Mouse (Mus musculus) embryonic facial prominence, embryonic 15.5 days (tissue): ENCODE measurements at regions not wholly inside any gene's neighbourhood (a gene's known extent, or its start where the extent isn't known, plus 50 kb on each side); places are given as distances from the start of the nearest gene placed in this dataset.

ENCODE experiments used
- ATAC-seq: fragments of 200-750 bp; cut with Nextera tagmentation; 2 replicates; pipeline ENCODE4 v1.8.0; 2017; ENCODE audit warnings: low read depth, moderate TSS enrichment; ENCODE audit not compliant: insufficient number of reproducible peaks, low FRiP score, low TSS enrichment
- H3K27ac ChIP-seq: fragments of 300-500 bp; sonication (generic); replicated peaks from 2 replicates; pipeline ENCODE4 v1.5.1; 2015; ENCODE audit warnings: mild to moderate bottlenecking, inconsistent platforms
- H3K27me3 ChIP-seq: fragments of 300-500 bp; sonication (generic); 2 replicates; pipeline ENCODE4 v1.6.1; 2015; ENCODE audit warnings: inconsistent platforms
- H3K36me3 ChIP-seq: fragments of 300-500 bp; sonication (generic); 2 replicates; pipeline ENCODE4 v1.6.1; 2015; ENCODE audit warnings: mild to moderate bottlenecking, inconsistent platforms
- H3K4me1 ChIP-seq: fragments of 300-500 bp; sonication (generic); 2 replicates; pipeline ENCODE4 v1.6.1; 2015; ENCODE audit warnings: inconsistent platforms
- H3K4me2 ChIP-seq: fragments of 300-500 bp; sonication (generic); replicated peaks from 2 replicates; pipeline ENCODE4 v1.6.1; 2015; ENCODE audit warnings: mild to moderate bottlenecking, inconsistent platforms
- H3K4me3 ChIP-seq: fragments of 300-500 bp; sonication (generic); replicated peaks from 2 replicates; pipeline ENCODE4 v1.5.1; 2015; ENCODE audit warnings: mild to moderate bottlenecking, inconsistent platforms
- H3K9ac ChIP-seq: fragments of 300-500 bp; sonication (generic); 2 replicates; pipeline ENCODE4 v1.6.1; 2015; ENCODE audit warnings: inconsistent platforms
- H3K9me3 ChIP-seq: fragments of 300-500 bp; sonication (generic); replicated peaks from 2 replicates; pipeline ENCODE4 v1.6.1; 2016; ENCODE audit warnings: inconsistent platforms
- WGBS: fragments of 180-500 bp; shearing (Covaris S2); methylation state at CpG from one replicate; pipeline ENCODE4 v1.1.7; 2015; 5-methylcytosine and 5-hydroxymethylcytosine counted together

GRCm38 (mm10) chr13:97580241-97580874, 180.1 kb downstream of the Gm10260 start:
- peaks cover 19% of the 10 kb centered on the region for H3K4me1 ChIP-seq
- H3K4me2 ChIP-seq, result no peak overlapping the region
- no peaks in the 10 kb centered on the region for H3K36me3 ChIP-seq
- no peak overlapping the region for H3K4me3 ChIP-seq
- no peak overlapping the region for H3K9ac ChIP-seq
- H3K9me3 ChIP-seq, result no peaks in the 10 kb centered on the region
- ATAC-seq, result no peak
- no peak overlapping the region for H3K27ac ChIP-seq
- 38% methylated on average over 3 of the region's 3 CpGs for WGBS
- H3K27me3 ChIP-seq, result no peaks in the 10 kb centered on the region

- no peak overlapping the region for H3K4me2 ChIP-seq
- peaks cover 19% of the 10 kb centered on the region for H3K4me1 ChIP-seq
- H3K27me3 ChIP-seq, result no peaks in the 10 kb centered on the region
- H3K9ac ChIP-seq, result no peak overlapping the region
- no peaks in the 10 kb centered on the region for H3K36me3 ChIP-seq
- no peak for ATAC-seq
- no peak overlapping the region for H3K27ac ChIP-seq
- H3K4me3 ChIP-seq, result no peak overlapping the region
- whole genome bisulfite sequencing, result 63% methylated on average over 5 of the region's 5 CpGs
- H3K9me3 ChIP-seq, result no peaks in the 10 kb centered on the region
These were observed 181.8 kb downstream of the Gm10260 start for GRCm38 (mm10) chr13:97578595-97578994.

GRCm38 (mm10) chr13:97577081-97577785, 183.2 kb downstream of the Gm10260 start:
- Histone ChIP-seq H3K27me3 (no peaks in the 10 kb centered on the region), H3K27ac (no peak overlapping the region; the same call in 1 of the 2 replicates), H3K4me2 (no peak overlapping the region), H3K36me3 (no peaks in the 10 kb centered on the region), H3K4me3 (no peak overlapping the region), H3K9me3 (no peaks in the 10 kb centered on the region), H3K9ac (no peak overlapping the region), H3K4me1 (peaks cover 19% of the 10 kb centered on the region)
- WGBS, result 32% methylated on average over 9 of the region's 9 CpGs
- ATAC-seq, result peak; percentile 79

- no peak for ATAC-seq
- no peaks in the 10 kb centered on the region for H3K36me3 ChIP-seq
- 68% methylated on average over 3 of the region's 3 CpGs for WGBS
- H3K27me3 ChIP-seq, result no peaks in the 10 kb centered on the region
- no peak overlapping the region for H3K4me3 ChIP-seq
- H3K27ac ChIP-seq, result no peak overlapping the region
- H3K4me1 ChIP-seq, result peaks cover 11% of the 10 kb centered on the region; the same call in 1 of the 2 replicates
- no peaks in the 10 kb centered on the region for H3K9me3 ChIP-seq
- no peak overlapping the region for H3K4me2 ChIP-seq
- no peak overlapping the region for H3K9ac ChIP-seq
These were observed 186.8 kb downstream of the Gm10260 start for GRCm38 (mm10) chr13:97573601-97574000.

- no peak overlapping the region for H3K27ac ChIP-seq
- WGBS, result 71% methylated on average over 3 of the region's 3 CpGs
- no peaks in the 10 kb centered on the region for H3K9me3 ChIP-seq
- no peak for ATAC-seq
- H3K27me3 ChIP-seq, result no peaks in the 10 kb centered on the region
- no peak overlapping the region for H3K4me3 ChIP-seq
- H3K36me3 ChIP-seq, result no peaks in the 10 kb centered on the region
- no peak overlapping the region for H3K4me2 ChIP-seq
- H3K4me1 ChIP-seq, result peaks cover 9% of the 10 kb centered on the region; the same call in 1 of the 2 replicates
- no peak overlapping the region for H3K9ac ChIP-seq
These were observed 188.1 kb downstream of the Gm10260 start for GRCm38 (mm10) chr13:97572352-97572751.

- no peak for ATAC-seq
- H3K4me2 ChIP-seq, result no peak overlapping the region
- H3K36me3 ChIP-seq, result no peaks in the 10 kb centered on the region
- H3K9me3 ChIP-seq, result no peaks in the 10 kb centered on the region
- H3K9ac ChIP-seq, result no peak overlapping the region
- peaks cover 10% of the 10 kb centered on the region; the same call in 1 of the 2 replicates for H3K4me1 ChIP-seq
- 31% methylated on average over 1 of the region's 1 CpGs for WGBS
- no peak overlapping the region for H3K4me3 ChIP-seq
- H3K27me3 ChIP-seq, result no peaks in the 10 kb centered on the region
- no peak overlapping the region for H3K27ac ChIP-seq
These were observed 190.4 kb downstream of the Gm10260 start for GRCm38 (mm10) chr13:97570009-97570408.

- no peaks in the 10 kb centered on the region for H3K27me3 ChIP-seq
- H3K27ac ChIP-seq, result no peak overlapping the region
- 85% methylated on average over 3 of the region's 3 CpGs for WGBS
- no peak overlapping the region for H3K4me3 ChIP-seq
- peaks cover 10% of the 10 kb centered on the region; the same call in 1 of the 2 replicates for H3K4me1 ChIP-seq
- no peaks in the 10 kb centered on the region for H3K9me3 ChIP-seq
- no peak for ATAC-seq
- H3K4me2 ChIP-seq, result no peak overlapping the region
- H3K9ac ChIP-seq, result no peak overlapping the region
- no peaks in the 10 kb centered on the region for H3K36me3 ChIP-seq
These were observed 192.8 kb downstream of the Gm10260 start for GRCm38 (mm10) chr13:97567632-97568031.

- 34% methylated on average over 7 of the region's 7 CpGs for WGBS
These were observed 194.4 kb downstream of the Gm10260 start for GRCm38 (mm10) chr13:97566071-97566470.

GRCm38 (mm10) chr13:97562241-97562640, 198.2 kb downstream of the Gm10260 start:
- WGBS, result 56% methylated on average over 6 of the region's 6 CpGs
- no peak for ATAC-seq
- Histone ChIP-seq H3K27ac (no peak overlapping the region), H3K9ac (no peak overlapping the region), H3K9me3 (no peaks in the 10 kb centered on the region), H3K4me2 (no peak overlapping the region), H3K27me3 (no peaks in the 10 kb centered on the region), H3K4me1 (peaks cover 10% of the 10 kb centered on the region; the same call in 1 of the 2 replicates), H3K36me3 (no peaks in the 10 kb centered on the region), H3K4me3 (no peak overlapping the region)

More at GRCm38 (mm10) chr13:97566071-97566470, 194.4 kb downstream of the Gm10260 start:
- H3K4me2 ChIP-seq, result no peak overlapping the region
- H3K9ac ChIP-seq, result no peak overlapping the region
- no peak overlapping the region; the same call in 1 of the 2 replicates for H3K27ac ChIP-seq
- ATAC-seq, result no peak
- no peaks in the 10 kb centered on the region for H3K36me3 ChIP-seq
- no peaks in the 10 kb centered on the region for H3K9me3 ChIP-seq
- no peak overlapping the region for H3K4me3 ChIP-seq
- peaks cover 10% of the 10 kb centered on the region; the same call in 1 of the 2 replicates for H3K4me1 ChIP-seq
- H3K27me3 ChIP-seq, result no peaks in the 10 kb centered on the region

GRCm38 (mm10) chr13:97560789-97561188, 199.6 kb downstream of the Gm10260 start:
- Histone ChIP-seq H3K9ac (no peak overlapping the region), H3K4me3 (no peak overlapping the region), H3K4me2 (no peak overlapping the region), H3K9me3 (no peaks in the 10 kb centered on the region), H3K36me3 (no peaks in the 10 kb centered on the region), H3K4me1 (no peaks in the 10 kb centered on the region), H3K27ac (no peak overlapping the region), H3K27me3 (no peaks in the 10 kb centered on the region)
- WGBS, result 66% methylated on average over 1 of the region's 1 CpGs
- no peak for ATAC-seq

GRCm38 (mm10) chr13:97559611-97560385, 200.6 kb downstream of the Gm10260 start:
- Histone ChIP-seq H3K36me3 (no peaks in the 10 kb centered on the region), H3K4me3 (no peak overlapping the region), H3K9ac (no peak overlapping the region), H3K4me1 (no peaks in the 10 kb centered on the region), H3K27me3 (no peaks in the 10 kb centered on the region), H3K9me3 (no peaks in the 10 kb centered on the region), H3K27ac (no peak overlapping the region), H3K4me2 (no peak overlapping the region)
- WGBS, result 85% methylated on average over 15 of the region's 15 CpGs
- no peak for ATAC-seq
